Mouse (Mus musculus) C2C12 (cell line): Measurements from ENCODE around the gene Cftr. TPM values are rescaled to one million over a fixed set of nuclear protein-coding genes. Genes with fewer than 3 reads are reported as not detected.

ENCODE experiments used
- H3K27me3 ChIP-seq: one replicate; pipeline ENCODE4 v1.6.1; 2011; ENCODE audit not compliant: control insufficient read depth, insufficient read depth, insufficient read length
- H3K36me3 ChIP-seq: one replicate; pipeline ENCODE4 v1.6.1; 2011; ENCODE audit not compliant: control insufficient read depth, insufficient read depth
- H3K4me3 ChIP-seq: one replicate; pipeline ENCODE4 v1.5.1; 2011; ENCODE audit warnings: mild to moderate bottlenecking, control low read depth; ENCODE audit not compliant: poor library complexity, insufficient read depth, severe bottlenecking
- H3K79me2 ChIP-seq: one replicate; pipeline ENCODE4 v1.6.1; 2011; ENCODE audit not compliant: control insufficient read depth, insufficient read depth
- H3K79me3 ChIP-seq: one replicate; pipeline ENCODE4 v1.6.1; 2011; ENCODE audit warnings: low read depth, control low read depth
- H3ac ChIP-seq: one replicate; pipeline ENCODE3; 2011; ENCODE audit warnings: low read depth; ENCODE audit not compliant: control insufficient read depth, insufficient read length
- CEBPB ChIP-seq: IDR thresholded peaks from one replicate; pipeline ENCODE4 v1.6.1; 2011; ENCODE audit warnings: low read depth, mild to moderate bottlenecking, control low read depth, moderate library complexity
- CTCF ChIP-seq: IDR thresholded peaks from one replicate; pipeline ENCODE4 v1.5.1; 2011; ENCODE audit not compliant: control insufficient read depth, insufficient read depth, insufficient read length
- FOSL1 ChIP-seq: IDR thresholded peaks from one replicate; pipeline ENCODE4 v1.8.0; 2011; ENCODE audit warnings: mild to moderate bottlenecking, low read length; ENCODE audit not compliant: poor library complexity, insufficient read depth, severe bottlenecking
- MAX ChIP-seq: IDR thresholded peaks from one replicate; pipeline ENCODE4 v1.6.1; 2011; ENCODE audit warnings: mild to moderate bottlenecking, control low read depth
- MYOD1 ChIP-seq: IDR thresholded peaks from one replicate; pipeline ENCODE4 v1.6.1; 2011; ENCODE audit warnings: low read depth; ENCODE audit not compliant: control insufficient read depth, insufficient read length
- MYOG ChIP-seq: IDR thresholded peaks from one replicate; pipeline ENCODE4 v1.6.1; 2011; ENCODE audit not compliant: control insufficient read depth, insufficient read length; ENCODE audit errors: extremely low read depth
- USF1 ChIP-seq: IDR thresholded peaks from one replicate; pipeline ENCODE4 v1.6.1; 2011; ENCODE audit warnings: low read depth, mild to moderate bottlenecking, control low read depth, moderate library complexity
- polyA plus RNA-seq: library from polyadenylated mRNA; unstranded; fragments of >200 nt; fragmentation: generic; extraction: Trizol; gene quantifications from one replicate; pipeline ENCODE4 v1.2.1, GENCODE M21; 2012; ENCODE audit warnings: missing spikeins

Gene Cftr
- polyA plus RNA-seq, 1 experiment, result not detected

DNA sequence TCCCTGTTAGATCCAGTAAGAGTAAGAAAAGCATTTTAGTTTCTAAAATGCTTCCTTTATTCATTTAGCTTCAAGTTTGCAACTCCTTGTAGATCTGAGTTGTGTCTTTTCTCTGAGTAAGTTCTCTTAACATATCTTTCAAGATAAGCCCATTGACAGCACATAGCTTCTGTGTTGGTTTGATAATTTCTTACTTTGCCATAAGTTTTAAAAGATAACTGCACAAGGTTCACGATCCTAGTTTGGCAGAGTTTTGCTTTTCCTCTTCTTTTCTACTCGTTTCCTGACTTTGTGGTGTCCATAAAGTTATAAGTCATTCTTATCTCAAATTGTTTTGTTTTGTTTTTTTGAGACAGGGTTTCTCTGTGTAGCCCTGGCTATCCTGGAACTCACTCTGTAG, 130.3 kb downstream of the Cftr start:
- H3K79me2 ChIP-seq, result no peaks in the 10 kb centered on the region
- no peak overlapping the region for H3ac ChIP-seq
- no peaks in the 10 kb centered on the region for H3K36me3 ChIP-seq
- no peaks in the 10 kb centered on the region for H3K79me3 ChIP-seq
- no peak for TF ChIP-seq FOSL1
- TF ChIP-seq USF1, result no peak
- no peak for TF ChIP-seq CTCF
- TF ChIP-seq CEBPB, result no peak
- no peak for TF ChIP-seq MYOG
- no peak for TF ChIP-seq MYOD1
- TF ChIP-seq MAX, result no peak
- no peaks in the 10 kb centered on the region for H3K27me3 ChIP-seq
- H3K4me3 ChIP-seq, result no peak overlapping the region

DNA sequence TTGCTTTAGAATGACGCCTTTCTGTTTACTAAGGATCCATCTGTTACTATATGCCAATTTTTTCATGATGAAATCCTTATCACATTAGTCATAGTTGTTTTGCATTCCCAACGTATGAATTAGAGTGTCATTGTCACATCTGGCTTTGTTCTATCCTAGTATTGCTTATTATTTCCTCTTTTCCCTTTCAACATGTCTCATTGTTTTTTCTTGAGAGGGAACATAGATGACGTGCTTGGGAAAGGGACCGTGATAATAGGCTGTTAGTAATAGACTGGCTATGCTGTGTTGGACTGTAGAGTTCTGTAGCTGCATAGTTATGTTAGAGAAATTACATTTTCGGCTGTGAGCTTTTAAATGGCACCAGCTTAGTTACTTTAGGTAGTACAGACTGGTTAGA, 131.6 kb downstream of the Cftr start:
- Histone ChIP-seq H3K79me2 (no peaks in the 10 kb centered on the region), H3K79me3 (no peaks in the 10 kb centered on the region)
- no peak for TF ChIP-seq CTCF
- TF ChIP-seq MAX, result no peak
- no peak for TF ChIP-seq MYOD1

DNA sequence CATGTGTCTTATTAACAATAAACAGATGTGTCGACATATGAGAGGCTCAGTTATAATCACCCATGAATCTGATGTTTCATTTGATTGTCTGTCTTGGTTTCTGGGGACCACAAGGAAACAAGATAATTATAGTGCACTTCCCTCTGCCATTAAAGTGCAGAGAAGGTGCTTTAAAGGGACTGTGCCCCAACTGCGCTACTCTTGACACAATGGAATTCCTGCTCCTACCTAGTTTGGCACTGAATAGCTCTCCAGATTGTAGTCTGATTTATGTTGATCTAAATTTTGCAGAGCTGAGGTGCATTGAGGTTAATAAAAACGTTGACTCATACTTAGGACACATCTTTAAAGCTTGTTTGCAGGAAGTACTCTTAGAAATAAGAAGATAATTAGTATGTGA, 132.7 kb downstream of the Cftr start:
- Histone ChIP-seq H3ac (no peak overlapping the region), H3K79me3 (no peaks in the 10 kb centered on the region), H3K27me3 (no peaks in the 10 kb centered on the region), H3K4me3 (no peak overlapping the region), H3K36me3 (no peaks in the 10 kb centered on the region), H3K79me2 (no peaks in the 10 kb centered on the region)
- TF ChIP-seq MYOG (no peak), CTCF (no peak), CEBPB (no peak), MYOD1 (no peak), USF1 (no peak), MAX (no peak), FOSL1 (no peak)

More for the DNA sequence above, 131.6 kb downstream of the Cftr start:
- no peaks in the 10 kb centered on the region for H3K27me3 ChIP-seq
- no peak overlapping the region for H3ac ChIP-seq
- H3K36me3 ChIP-seq, result no peaks in the 10 kb centered on the region
- no peak overlapping the region for H3K4me3 ChIP-seq

DNA sequence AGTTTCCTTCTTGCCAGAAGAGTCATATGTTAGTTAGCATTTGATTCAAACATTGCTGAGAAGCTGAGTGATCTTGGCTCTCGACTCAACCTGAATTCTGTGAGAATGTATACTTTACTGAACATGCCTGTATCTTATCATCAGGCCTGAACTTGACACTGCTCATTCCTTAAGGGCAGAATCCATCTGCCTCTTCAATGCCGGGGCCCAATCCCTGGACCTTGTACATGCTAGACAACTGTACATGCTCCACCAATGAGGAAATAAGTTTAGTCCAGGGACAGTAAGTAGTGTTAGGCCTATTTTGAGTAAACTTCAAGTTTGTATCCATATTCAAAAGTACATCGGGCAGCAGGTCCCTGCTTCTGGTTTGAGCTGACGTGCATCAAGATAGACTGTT, 134.6 kb downstream of the Cftr start:
- H3ac ChIP-seq, result no peak overlapping the region
- H3K4me3 ChIP-seq, result no peak overlapping the region
- H3K36me3 ChIP-seq, result no peaks in the 10 kb centered on the region
- H3K79me3 ChIP-seq, result no peaks in the 10 kb centered on the region
- no peaks in the 10 kb centered on the region for H3K27me3 ChIP-seq
- H3K79me2 ChIP-seq, result no peaks in the 10 kb centered on the region
- TF ChIP-seq CTCF (no peak), FOSL1 (no peak), MYOD1 (no peak), MAX (no peak), USF1 (no peak), MYOG (no peak), CEBPB (no peak)

DNA sequence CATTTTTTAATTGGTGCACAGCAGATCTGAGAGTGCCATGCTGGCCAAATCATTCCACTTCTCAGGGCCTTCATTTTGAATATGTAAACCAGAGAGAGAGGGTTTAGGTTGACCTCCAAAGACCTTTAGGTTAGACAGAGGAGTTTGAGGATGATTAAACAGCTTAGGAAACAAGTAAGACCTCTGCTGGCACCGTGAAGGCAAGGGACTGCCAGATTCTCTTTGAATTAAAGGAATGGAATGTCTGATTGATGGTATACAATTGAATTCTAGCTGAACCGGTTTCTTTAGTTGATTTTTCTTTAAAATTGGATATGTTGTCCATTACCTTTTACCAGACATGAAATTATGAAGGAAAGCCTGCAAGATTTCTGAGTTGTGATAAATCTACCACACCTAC, 140.5 kb downstream of the Cftr start:
- no peak overlapping the region for H3ac ChIP-seq
- no peak for TF ChIP-seq MYOD1
- H3K79me3 ChIP-seq, result no peaks in the 10 kb centered on the region
- no peaks in the 10 kb centered on the region for H3K79me2 ChIP-seq
- no peaks in the 10 kb centered on the region for H3K36me3 ChIP-seq
- H3K27me3 ChIP-seq, result no peaks in the 10 kb centered on the region
- H3K4me3 ChIP-seq, result no peak overlapping the region

DNA sequence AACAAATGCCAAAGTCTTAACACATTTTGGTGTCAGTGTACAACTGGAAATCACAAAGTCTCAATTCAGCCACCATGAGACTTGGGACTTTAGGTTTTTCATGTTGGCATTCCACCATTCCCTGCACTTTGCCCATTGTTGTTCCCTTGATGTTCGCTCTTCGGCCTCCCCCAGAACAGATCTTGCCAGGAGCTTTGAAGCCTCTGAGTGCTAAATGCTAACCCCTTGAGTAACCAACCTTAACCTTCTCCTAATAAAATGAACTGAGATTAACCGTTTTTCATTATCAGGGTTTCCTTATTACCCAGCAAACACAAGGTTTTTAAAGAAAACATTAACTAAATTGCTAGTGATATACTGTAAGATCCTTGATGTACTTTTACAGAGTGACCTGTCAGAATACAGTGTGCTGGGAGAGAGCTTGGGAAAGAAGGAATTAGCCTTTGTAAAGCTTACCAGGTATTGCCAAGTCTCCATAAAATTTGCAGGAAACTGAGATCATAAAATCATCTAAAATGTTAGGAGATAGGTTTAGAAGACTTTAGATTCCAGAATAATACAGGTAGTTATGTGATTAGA, 144.0 kb downstream of the Cftr start:
- Histone ChIP-seq H3K79me2 (no peaks in the 10 kb centered on the region), H3K36me3 (no peaks in the 10 kb centered on the region), H3ac (no peak overlapping the region), H3K79me3 (no peaks in the 10 kb centered on the region), H3K4me3 (no peak overlapping the region), H3K27me3 (no peaks in the 10 kb centered on the region)
- no peak for TF ChIP-seq CEBPB
- TF ChIP-seq MYOG, result no peak
- TF ChIP-seq USF1, result no peak
- TF ChIP-seq FOSL1, result no peak
